Mouse (Mus musculus) telencephalon, adult 2 months (tissue): Measurements from ENCODE around the gene Gm21719.
"Not testable (repeated sequence)": the region's sequence is repeated elsewhere in the genome, so short reads cannot be mapped to it uniquely, and the experiment has no call there.

Experiments used
- DNase-seq: peaks from one replicate; pipeline ENCODE4 v3.0.0-alpha.2; 2011; ENCODE audit warnings: low read depth, low spot score

Gene Gm21719

DNA sequence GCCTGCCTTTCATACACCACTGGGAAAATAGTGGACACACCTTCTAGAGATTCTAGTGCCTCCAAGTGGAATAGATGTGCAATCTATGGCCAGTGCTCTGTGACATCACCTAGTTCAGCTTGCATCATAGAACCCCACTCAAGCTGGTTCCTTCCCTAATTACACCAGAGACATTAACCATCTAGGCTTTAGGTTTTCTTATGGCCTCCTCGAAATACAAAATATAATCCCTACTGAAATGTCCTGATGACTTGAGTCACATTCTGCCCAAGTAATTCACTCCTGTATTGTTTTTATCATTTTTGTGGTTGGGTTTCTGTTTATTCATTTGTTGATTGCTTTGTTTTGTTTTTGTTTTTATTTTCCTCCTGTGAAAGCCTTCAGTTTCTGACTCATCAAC lies at the start of gene Gm21719:
Gm21719 (minus strand) TSS at position 101 of the 400 bp plus-strand sequence.
- DNase-seq: not testable (repeated sequence)
